Mouse (Mus musculus): ENCODE measurements at regions not wholly inside any gene's neighbourhood (a gene's known extent, or its start where the extent isn't known, plus 50 kb on each side); places are given as distances from the start of the nearest gene placed in this dataset.
A peak's percentile ranks its signal among the peaks of the same experiment; 100 is the strongest.

- ATAC-seq (ENCODE audit: insufficient read depth, low read depth) (no peak), DNase-seq (ENCODE audit: low spot score) (no peak)
- no peak for TF ChIP-seq CTCF (IDR thresholded peaks at IDR 0.05; ENCODE audit: low read depth)
- TF ChIP-seq EP300 (IDR thresholded peaks at IDR 0.05; ENCODE audit: low read depth), result no peak
- no peaks in the 10 kb centered on the region for H3K9me3 ChIP-seq (replicated peaks; ENCODE audit: control insufficient read depth, low read length)
- no peaks in the 10 kb centered on the region for H3K4me1 ChIP-seq (ENCODE audit: control insufficient read depth, insufficient read depth)
- no peaks in the 10 kb centered on the region for H3K27me3 ChIP-seq (ENCODE audit: control insufficient read depth, insufficient read depth, low read length)
- no peaks in the 10 kb centered on the region for H3K36me3 ChIP-seq (replicated peaks; ENCODE audit: control insufficient read depth, insufficient read depth, low read length)
- no peak overlapping the region for H3K4me3 ChIP-seq (ENCODE audit: low read depth, low read length)
- WGBS, result 61% methylated on average over 5 of the region's 5 CpGs
- H3K27ac ChIP-seq (ENCODE audit: low read depth), result no peak overlapping the region
- no peak overlapping the region for H3K9ac ChIP-seq (replicated peaks; ENCODE audit: low read depth, low read length)
- no peak overlapping the region for H3K4me2 ChIP-seq (ENCODE audit: low read depth, low read length)
These were observed 283.2 kb upstream of the Tbc1d5 start for GRCm38 (mm10) chr17:51462137-51462880.

GRCm38 (mm10) chr17:51461248-51461647 lies 282.1 kb upstream of the Tbc1d5 start:
- Histone ChIP-seq H3K27ac (ENCODE audit: low read depth) (no peak overlapping the region), H3K4me1 (ENCODE audit: control insufficient read depth, insufficient read depth) (no peaks in the 10 kb centered on the region), H3K27me3 (ENCODE audit: control insufficient read depth, insufficient read depth, low read length) (no peaks in the 10 kb centered on the region), H3K9me3 (replicated peaks; ENCODE audit: control insufficient read depth, low read length) (no peaks in the 10 kb centered on the region), H3K4me2 (ENCODE audit: low read depth, low read length) (peak overlapping the region; percentile 26), H3K4me3 (ENCODE audit: low read depth, low read length) (0 out of 2 replicates have a peak overlapping the region, but pooled peaks have one; percentile 14), H3K9ac (replicated peaks; ENCODE audit: low read depth, low read length) (no peak overlapping the region), H3K36me3 (replicated peaks; ENCODE audit: control insufficient read depth, insufficient read depth, low read length) (no peaks in the 10 kb centered on the region)
- DNase-seq (ENCODE audit: low spot score) (no peak), ATAC-seq (ENCODE audit: insufficient read depth, low read depth) (no peak)
- 59% methylated on average over 14 of the region's 14 CpGs for WGBS
- TF ChIP-seq CTCF (IDR thresholded peaks at IDR 0.05; ENCODE audit: low read depth), result no peak
- no peak for TF ChIP-seq EP300 (IDR thresholded peaks at IDR 0.05; ENCODE audit: low read depth)

- no peak overlapping the region for H3K4me2 ChIP-seq (ENCODE audit: low read depth, low read length)
- ATAC-seq (ENCODE audit: insufficient read depth, low read depth) (no peak), DNase-seq (ENCODE audit: low spot score) (no peak)
- no peak overlapping the region for H3K9ac ChIP-seq (replicated peaks; ENCODE audit: low read depth, low read length)
- H3K4me3 ChIP-seq (ENCODE audit: low read depth, low read length), result no peak overlapping the region
- no peaks in the 10 kb centered on the region for H3K9me3 ChIP-seq (replicated peaks; ENCODE audit: control insufficient read depth, low read length)
- no peaks in the 10 kb centered on the region for H3K27me3 ChIP-seq (ENCODE audit: control insufficient read depth, insufficient read depth, low read length)
- H3K36me3 ChIP-seq (replicated peaks; ENCODE audit: control insufficient read depth, insufficient read depth, low read length), result no peaks in the 10 kb centered on the region
- no peak for TF ChIP-seq CTCF (IDR thresholded peaks at IDR 0.05; ENCODE audit: low read depth)
- no peak for TF ChIP-seq EP300 (IDR thresholded peaks at IDR 0.05; ENCODE audit: low read depth)
- H3K27ac ChIP-seq (ENCODE audit: low read depth), result no peak overlapping the region
- no peaks in the 10 kb centered on the region for H3K4me1 ChIP-seq (ENCODE audit: control insufficient read depth, insufficient read depth)
- WGBS, result 76% methylated on average over 1 of the region's 1 CpGs
These were observed 280.0 kb upstream of the Tbc1d5 start for GRCm38 (mm10) chr17:51459119-51459518.

- Histone ChIP-seq H3K4me1 (ENCODE audit: control insufficient read depth, insufficient read depth) (no peaks in the 10 kb centered on the region), H3K36me3 (replicated peaks; ENCODE audit: control insufficient read depth, insufficient read depth, low read length) (no peaks in the 10 kb centered on the region), H3K27ac (ENCODE audit: low read depth) (no peak overlapping the region), H3K9ac (replicated peaks; ENCODE audit: low read depth, low read length) (no peak overlapping the region), H3K4me3 (ENCODE audit: low read depth, low read length) (no peak overlapping the region), H3K27me3 (ENCODE audit: control insufficient read depth, insufficient read depth, low read length) (no peaks in the 10 kb centered on the region), H3K4me2 (ENCODE audit: low read depth, low read length) (no peak overlapping the region), H3K9me3 (replicated peaks; ENCODE audit: control insufficient read depth, low read length) (no peaks in the 10 kb centered on the region)
- TF ChIP-seq CTCF (IDR thresholded peaks at IDR 0.05; ENCODE audit: low read depth) (no peak), EP300 (IDR thresholded peaks at IDR 0.05; ENCODE audit: low read depth) (no peak)
- ATAC-seq (ENCODE audit: insufficient read depth, low read depth) (no peak), DNase-seq (ENCODE audit: low spot score) (no peak)
- WGBS, result 61% methylated on average over 6 of the region's 6 CpGs
These were observed 236.6 kb upstream of the Tbc1d5 start for GRCm38 (mm10) chr17:51415746-51416145.

- Histone ChIP-seq H3K36me3 (replicated peaks; ENCODE audit: control insufficient read depth, insufficient read depth, low read length) (no peaks in the 10 kb centered on the region), H3K4me3 (ENCODE audit: low read depth, low read length) (no peak overlapping the region), H3K4me2 (ENCODE audit: low read depth, low read length) (no peak overlapping the region), H3K27ac (ENCODE audit: low read depth) (no peak overlapping the region), H3K9ac (replicated peaks; ENCODE audit: low read depth, low read length) (no peak overlapping the region), H3K9me3 (replicated peaks; ENCODE audit: control insufficient read depth, low read length) (no peaks in the 10 kb centered on the region), H3K4me1 (ENCODE audit: control insufficient read depth, insufficient read depth) (no peaks in the 10 kb centered on the region), H3K27me3 (ENCODE audit: control insufficient read depth, insufficient read depth, low read length) (no peaks in the 10 kb centered on the region)
- no peak for ATAC-seq (ENCODE audit: insufficient read depth, low read depth)
- TF ChIP-seq EP300 (IDR thresholded peaks at IDR 0.05; ENCODE audit: low read depth) (no peak), CTCF (IDR thresholded peaks at IDR 0.05; ENCODE audit: low read depth) (no peak)
- DNase-seq (ENCODE audit: low spot score), result no peak
- WGBS, result 37% methylated on average over 4 of the region's 4 CpGs
These were observed 235.2 kb upstream of the Tbc1d5 start for GRCm38 (mm10) chr17:51414304-51414703.

GRCm38 (mm10) chr17:51413741-51414140 lies 234.6 kb upstream of the Tbc1d5 start:
- no peaks in the 10 kb centered on the region for H3K9me3 ChIP-seq (replicated peaks; ENCODE audit: control insufficient read depth, low read length)
- H3K36me3 ChIP-seq (replicated peaks; ENCODE audit: control insufficient read depth, insufficient read depth, low read length), result no peaks in the 10 kb centered on the region
- H3K27ac ChIP-seq (ENCODE audit: low read depth), result no peak overlapping the region
- no peak overlapping the region for H3K9ac ChIP-seq (replicated peaks; ENCODE audit: low read depth, low read length)
- H3K27me3 ChIP-seq (ENCODE audit: control insufficient read depth, insufficient read depth, low read length), result no peaks in the 10 kb centered on the region
- no peak for TF ChIP-seq EP300 (IDR thresholded peaks at IDR 0.05; ENCODE audit: low read depth)
- no peak for TF ChIP-seq CTCF (IDR thresholded peaks at IDR 0.05; ENCODE audit: low read depth)
- H3K4me2 ChIP-seq (ENCODE audit: low read depth, low read length), result no peak overlapping the region
- no peak overlapping the region for H3K4me3 ChIP-seq (ENCODE audit: low read depth, low read length)
- no peaks in the 10 kb centered on the region for H3K4me1 ChIP-seq (ENCODE audit: control insufficient read depth, insufficient read depth)
- DNase-seq (ENCODE audit: low spot score), result no peak
- ATAC-seq (ENCODE audit: insufficient read depth, low read depth), result no peak
